28 mouse cellular contexts compared by ENCODE assay signal in genomic region chr15:85216069-85216813, GRCm38 (mm10). TPM values are rescaled to one million over a fixed set of nuclear protein-coding genes. Genes with fewer than 3 reads are reported as not detected.
DNase-seq lines count a peak whose midpoint lies in the region; ATAC-seq and TF ChIP-seq lines count a peak whose summit lies in the region.
"Had no signal": no experiment of that assay in that cellular context is flagged by ENCODE, and none has a peak within 500 bp of the region (broad histone marks: within the 10 kb centered on the region; RNA-seq: fewer than 3 reads in every experiment).

No protein-coding gene starts in this region.

- no peak overlapping the region for H3K4me3 ChIP-seq in intestine, postnatal 0 days (ENCODE audit: low read depth, low read length)
- no peak overlapping the region for H3K4me3 ChIP-seq in intestine, embryonic 15.5 days (replicated peaks)
- no peak overlapping the region for H3K4me3 ChIP-seq in lung, postnatal 0 days (ENCODE audit: low read depth, low read length)
- H3K4me3 ChIP-seq in ES-E14 (ENCODE audit: insufficient read depth in 1 of 2, low read depth in 1 of 2, low read length in 2 of 2, poor library complexity in 1 of 2, severe bottlenecking in 1 of 2): no peak overlapping the region
- no peak overlapping the region for H3K4me3 ChIP-seq in stomach, postnatal 0 days (ENCODE audit: low read depth, low read length)
- H3K4me3 ChIP-seq: embryonic facial prominence, embryonic 10.5 days; embryonic facial prominence, embryonic 15.5 days; forebrain, embryonic 12.5 days; hindbrain, embryonic 13.5 days; kidney, embryonic 15.5 days; limb, embryonic 13.5 days; midbrain, embryonic 10.5 days had no signal

- peak; percentile 31; the same call in 1 of the 2 replicates for ATAC-seq in intestine, postnatal 0 days
- no peak; the same call in 1 of the 2 replicates for ATAC-seq in intestine, embryonic 15.5 days
- ATAC-seq in lung, postnatal 0 days: no peak
- peak; percentile 56 for ATAC-seq in stomach, postnatal 0 days (ENCODE audit: low FRiP score, low TSS enrichment)
- ATAC-seq: CD4-positive, CD25-positive, alpha-beta regulatory T cell, adult 4 months; liver, postnatal 0 days had no signal

- TF ChIP-seq EP300 in lung, postnatal 0 days (IDR thresholded peaks at IDR 0.05): no peak
- no peak for TF ChIP-seq EP300 in stomach, postnatal 0 days (optimal IDR thresholded peaks at IDR 0.05)

- H3K4me2 ChIP-seq in intestine, postnatal 0 days (replicated peaks; ENCODE audit: low read depth): no peak overlapping the region
- H3K4me2 ChIP-seq in intestine, embryonic 15.5 days (replicated peaks): no peak overlapping the region
- H3K4me2 ChIP-seq in lung, postnatal 0 days (replicated peaks; ENCODE audit: low read depth, low read length): no peak overlapping the region
- no peak overlapping the region for H3K4me2 ChIP-seq in stomach, postnatal 0 days (replicated peaks; ENCODE audit: low read depth)
- H3K4me2 ChIP-seq: embryonic facial prominence, embryonic 15.5 days; forebrain, embryonic 12.5 days; heart, embryonic 11.5 days; hindbrain, embryonic 13.5 days; kidney, embryonic 15.5 days; limb, embryonic 13.5 days; liver, embryonic 11.5 days had no signal

- peak; percentile 41 for TF ChIP-seq CTCF in intestine, postnatal 0 days (IDR thresholded peaks at IDR 0.05; ENCODE audit: low read depth)
- peak; percentile 27 for TF ChIP-seq CTCF in lung, postnatal 0 days (IDR thresholded peaks at IDR 0.05)
- peak; percentile 46 for TF ChIP-seq CTCF in stomach, postnatal 0 days (IDR thresholded peaks at IDR 0.05; ENCODE audit: low read depth)

- no peaks in the 10 kb centered on the region for H3K27me3 ChIP-seq in intestine, postnatal 0 days (replicated peaks; ENCODE audit: control insufficient read depth, insufficient read depth, low read length)
- no peaks in the 10 kb centered on the region for H3K27me3 ChIP-seq in intestine, embryonic 15.5 days (replicated peaks)
- H3K27me3 ChIP-seq in lung, postnatal 0 days (replicated peaks; ENCODE audit: insufficient read depth, low read length): no peaks in the 10 kb centered on the region
- H3K27me3 ChIP-seq in stomach, postnatal 0 days (ENCODE audit: control insufficient read depth, insufficient read depth, low read length): no peaks in the 10 kb centered on the region
- H3K27me3 ChIP-seq: embryonic facial prominence, embryonic 15.5 days; forebrain, embryonic 12.5 days; hindbrain, embryonic 13.5 days; kidney, embryonic 15.5 days; limb, embryonic 13.5 days had no signal

- H3K9ac ChIP-seq in intestine, postnatal 0 days (ENCODE audit: low read depth, low read length): no peak overlapping the region
- H3K9ac ChIP-seq in intestine, embryonic 15.5 days: no peak overlapping the region
- H3K9ac ChIP-seq in lung, postnatal 0 days (replicated peaks; ENCODE audit: low read depth): no peak overlapping the region
- no peak overlapping the region for H3K9ac ChIP-seq in ES-E14 (ENCODE audit: insufficient read depth, low read depth, low read length, poor library complexity, severe bottlenecking)
- no peak overlapping the region for H3K9ac ChIP-seq in stomach, postnatal 0 days (ENCODE audit: low read length)
- H3K9ac ChIP-seq: embryonic facial prominence, embryonic 15.5 days; forebrain, embryonic 12.5 days; hindbrain, embryonic 13.5 days; kidney, embryonic 15.5 days; limb, embryonic 13.5 days; liver, postnatal 0 days had no signal

- WGBS in intestine, postnatal 0 days: 89% methylated on average over 7 of the region's 7 CpGs
- WGBS in intestine, embryonic 15.5 days: 96% methylated on average over 7 of the region's 7 CpGs
- 96% methylated on average over 7 of the region's 7 CpGs for WGBS in lung, postnatal 0 days
- whole genome bisulfite sequencing in stomach, postnatal 0 days: 92% methylated on average over 7 of the region's 7 CpGs

- no peak overlapping the region; the same call in 1 of the 2 replicates for H3K27ac ChIP-seq in intestine, postnatal 0 days (ENCODE audit: low read depth, low read length)
- H3K27ac ChIP-seq in intestine, embryonic 15.5 days: no peak overlapping the region
- H3K27ac ChIP-seq in lung, postnatal 0 days (ENCODE audit: low read length): no peak overlapping the region
- no peak overlapping the region for H3K27ac ChIP-seq in ES-E14 (ENCODE audit: insufficient read depth, low read depth, low read length, poor library complexity, severe bottlenecking)
- H3K27ac ChIP-seq in stomach, postnatal 0 days (replicated peaks): no peak overlapping the region
- H3K27ac ChIP-seq: embryonic facial prominence, embryonic 10.5 days; embryonic facial prominence, embryonic 15.5 days; forebrain, embryonic 12.5 days; hindbrain, embryonic 13.5 days; kidney, embryonic 15.5 days; limb, embryonic 13.5 days; midbrain, embryonic 10.5 days had no signal

- no peaks in the 10 kb centered on the region for H3K9me3 ChIP-seq in intestine, postnatal 0 days (ENCODE audit: control insufficient read depth)
- H3K9me3 ChIP-seq in intestine, embryonic 15.5 days: no peaks in the 10 kb centered on the region
- no peaks in the 10 kb centered on the region for H3K9me3 ChIP-seq in lung, postnatal 0 days (ENCODE audit: low read length)
- H3K9me3 ChIP-seq in ES-E14 (ENCODE audit: control insufficient read depth, insufficient read depth, low read depth, low read length): no peaks in the 10 kb centered on the region
- H3K9me3 ChIP-seq in stomach, postnatal 0 days (ENCODE audit: control insufficient read depth, low read length): no peaks in the 10 kb centered on the region
- H3K9me3 ChIP-seq: embryonic facial prominence, embryonic 15.5 days had no signal

- no peak for DNase-seq in lung, postnatal 0 days (ENCODE audit: low spot score)
- no peak for DNase-seq in lung, postnatal 4 days
- DNase-seq in ES-E14 (ENCODE audit: low read depth, low spot score): no peak
- no peak for DNase-seq in stomach, postnatal 0 days (ENCODE audit: low spot score)
- DNase-seq in adrenal gland, postnatal 4 days (ENCODE audit: low spot score in 2 of 2): no peak
- DNase-seq: adrenal gland, postnatal 14 days; cerebellum, adult 11-12 months; cerebellum, postnatal 14 days; gastrocnemius, postnatal 14 days; heart, postnatal 36 days; kidney, adult 18-20 months; kidney, postnatal 4 days; liver, postnatal 0 days; lung, postnatal 10 days had no signal

- H3K36me3 ChIP-seq in intestine, postnatal 0 days (ENCODE audit: control insufficient read depth, insufficient read depth): peaks cover 17% of the 10 kb centered on the region; the same call in 1 of the 2 replicates
- H3K36me3 ChIP-seq in intestine, embryonic 15.5 days: peaks cover 21% of the 10 kb centered on the region; the same call in 1 of the 2 replicates
- H3K36me3 ChIP-seq in lung, postnatal 0 days (ENCODE audit: insufficient read depth, low read length): no peaks in the 10 kb centered on the region
- H3K36me3 ChIP-seq in ES-E14 (ENCODE audit: control insufficient read depth, insufficient read depth, low read length, poor library complexity, severe bottlenecking): peaks cover 3% of the 10 kb centered on the region; the same call in 1 of the 2 replicates
- 0 out of 2 replicates have a peak, but pooled peaks cover 7% of the 10 kb centered on the region for H3K36me3 ChIP-seq in stomach, postnatal 0 days (ENCODE audit: control insufficient read depth, insufficient read depth, low read length)
- H3K36me3 ChIP-seq: G1E had no signal

- no peaks in the 10 kb centered on the region for H3K4me1 ChIP-seq in intestine, postnatal 0 days (replicated peaks; ENCODE audit: control insufficient read depth, insufficient read depth, low read length)
- H3K4me1 ChIP-seq in intestine, embryonic 15.5 days (replicated peaks): peaks cover 4% of the 10 kb centered on the region
- peaks cover 4% of the 10 kb centered on the region; the same call in 1 of the 2 replicates for H3K4me1 ChIP-seq in lung, postnatal 0 days (ENCODE audit: insufficient read depth, low read depth, low read length)
- H3K4me1 ChIP-seq in ES-E14 (ENCODE audit: control insufficient read depth in 2 of 2, insufficient read depth in 2 of 2, low read length in 2 of 2, poor library complexity in 1 of 2): peaks cover 4 to 17% of the 10 kb centered on the region in 2 experiments; a peak in 3 of 4 replicates
- H3K4me1 ChIP-seq in stomach, postnatal 0 days (replicated peaks; ENCODE audit: control insufficient read depth, insufficient read depth): no peaks in the 10 kb centered on the region
- H3K4me1 ChIP-seq: forebrain, embryonic 12.5 days had no signal

- in situ Hi-C loops in ES-E14 (cut with MboI; ENCODE audit: low sequenced_read_pairs in 2 of 2, unreplicated experiment in 2 of 2): no loop called here

TF ChIP-seq in ES-E14, 5 proteins besides CTCF, POLR2A, EP300 and RAD21:
- 0 out of 2 replicates have a peak, but pooled peaks have one; percentile 51 for TF ChIP-seq MAFK (IDR thresholded peaks at IDR 0.05; ENCODE audit: insufficient read depth, low read depth, low read length)
- no peak for TF ChIP-seq HCFC1 (IDR thresholded peaks at IDR 0.05; ENCODE audit: borderline replicate concordance, insufficient read depth, low read length)
- TF ChIP-seq CHD2 (IDR thresholded peaks at IDR 0.05; ENCODE audit: low read depth, low read length): no peak
- no peak for TF ChIP-seq ZNF384 (IDR thresholded peaks at IDR 0.05; ENCODE audit: low read depth, low read length)

RNA-seq across cellular contexts. Expression of gene Fbln1, which starts 10.5 kb away (rescaled TPM):
- 90.5 and 97.9 TPM in 2 replicates for polyA plus RNA-seq in intestine, postnatal 0 days (2015; fragmentation: Nextera tagmentation; extraction: Ambion mirVana)
- polyA plus RNA-seq in intestine, embryonic 15.5 days (2015; fragmentation: Nextera tagmentation; extraction: Ambion mirVana): 184 and 194 TPM in 2 replicates
- 45.7 and 51.2 TPM in 2 replicates for polyA plus RNA-seq in lung, postnatal 0 days (2015; fragmentation: Nextera tagmentation; extraction: Ambion mirVana)
- 99.6 and 118 TPM in 2 replicates for total RNA-seq in ES-E14 (2012; rRNA removed)
- 109 and 112 TPM in 2 replicates for polyA plus RNA-seq in stomach, postnatal 0 days (2015; fragmentation: Nextera tagmentation; extraction: Ambion mirVana)
- 10 to 100 TPM; 64.1 to 77.4 TPM for total RNA-seq in adrenal gland, postnatal 4 days (2021)
- total RNA-seq: monocyte, adult 5-6 weeks had no signal
- polyA plus RNA-seq: CD4-positive, CD25-positive, alpha-beta regulatory T cell, adult 4 months; G1E had no signal

Comparison
In these comparisons a context has a peak if more than half of its experiments do, and no peak if none do; other contexts are left out.
1. ATAC-seq: peak in intestine, postnatal 0 days (single experiment) and stomach, postnatal 0 days (single experiment); none in intestine, embryonic 15.5 days (single experiment) and lung, postnatal 0 days (single experiment).
2. Peak in every context shown above with its lines, with median percentiles within 50 percentile points of each other: CTCF ChIP-seq.